Mouse (Mus musculus): ENCODE results near the gene Ovol1.

DNA sequence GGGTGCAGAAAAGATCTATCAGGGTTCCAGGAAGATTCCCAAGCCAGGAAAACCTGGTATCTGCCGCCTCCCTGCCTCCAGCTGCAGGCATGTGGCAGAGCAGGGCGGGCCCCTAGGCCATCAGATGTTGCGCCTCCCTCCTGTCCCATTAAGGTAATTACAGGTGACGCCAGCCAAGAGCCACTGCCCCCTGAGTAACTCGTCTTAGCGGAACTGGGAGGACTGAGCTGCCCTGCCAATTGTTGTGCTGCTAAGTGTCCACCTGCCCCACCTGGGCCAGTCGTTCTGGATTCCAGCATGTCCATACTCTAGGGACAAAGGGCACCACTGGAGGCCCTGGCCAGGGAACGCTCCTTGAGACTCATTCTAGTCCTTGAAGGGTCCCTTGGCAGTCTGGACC is 6.6 kb downstream of the Ovol1 start:
- TF ChIP-seq USF1 (IDR thresholded peaks at IDR 0.05; ENCODE audit: low read depth) = no peak
- no peak for TF ChIP-seq POLR2A (IDR thresholded peaks at IDR 0.05; ENCODE audit: insufficient read length, low read depth)
- no peak for TF ChIP-seq MYOD1 (IDR thresholded peaks at IDR 0.05; ENCODE audit: control insufficient read depth in 1 of 3, insufficient read length in 2 of 3, low read depth in 2 of 3)
- TF ChIP-seq POLR2AphosphoS2 (IDR thresholded peaks at IDR 0.05; ENCODE audit: insufficient read length, low read depth) = no peak
- no peak for TF ChIP-seq TCF12 (IDR thresholded peaks at IDR 0.05; ENCODE audit: insufficient read depth, poor library complexity, severe bottlenecking)
- no peak for TF ChIP-seq MYOG (IDR thresholded peaks at IDR 0.05; ENCODE audit: control insufficient read depth in 1 of 3, insufficient read depth in 1 of 3, insufficient read length in 2 of 3, low read depth in 2 of 3)
- TF ChIP-seq TCF3 (IDR thresholded peaks at IDR 0.05; ENCODE audit: insufficient read length, low read depth) = no peak
- TF ChIP-seq MAX (IDR thresholded peaks at IDR 0.05; ENCODE audit: low read depth) = no peak
- no peak for TF ChIP-seq REST (IDR thresholded peaks at IDR 0.05; ENCODE audit: insufficient read depth, insufficient read length)
- TF ChIP-seq SRF (IDR thresholded peaks at IDR 0.05; ENCODE audit: control insufficient read depth, insufficient read length, low read depth) = no peak
- TF ChIP-seq CEBPB (IDR thresholded peaks at IDR 0.05; ENCODE audit: insufficient read depth, poor library complexity, severe bottlenecking) = no peak
